Mouse (Mus musculus) midbrain, embryonic 14.5 days (tissue): Measurements from ENCODE around the gene Klhl22. TPM values are rescaled to one million over a fixed set of nuclear protein-coding genes. Genes with fewer than 3 reads are reported as not detected.

Experiments used
- ATAC-seq: fragments of 200-750 bp; cut with Nextera tagmentation; 2 replicates; pipeline ENCODE4 v1.8.0; 2017; ENCODE audit warnings: moderate number of reproducible peaks, moderate library complexity; ENCODE audit not compliant: low FRiP score, low TSS enrichment
- DNase-seq: peaks from one replicate; pipeline ENCODE4 v3.0.0-alpha.2; 2015
- H3K27ac ChIP-seq: fragments of 300-500 bp; sonication (generic); replicated peaks from 2 replicates; pipeline ENCODE4 v1.5.1; 2014; ENCODE audit warnings: mild to moderate bottlenecking, low read depth, low read length, moderate library complexity
- H3K27me3 ChIP-seq: fragments of 300-500 bp; sonication (generic); 2 replicates; pipeline ENCODE4 v1.6.1; 2014; ENCODE audit warnings: low read length, control low read depth, mixed read lengths; ENCODE audit not compliant: control insufficient read depth, insufficient read depth
- H3K36me3 ChIP-seq: fragments of 300-500 bp; sonication (generic); 2 replicates; pipeline ENCODE4 v1.6.1; 2014; ENCODE audit warnings: low read length, control low read depth; ENCODE audit not compliant: control insufficient read depth, insufficient read depth
- H3K4me1 ChIP-seq: fragments of 300-500 bp; sonication (generic); 2 replicates; pipeline ENCODE4 v1.6.1; 2014; ENCODE audit warnings: mild to moderate bottlenecking, antibody characterized with exemption, low read length, control low read depth; ENCODE audit not compliant: control insufficient read depth, insufficient read depth
- H3K4me2 ChIP-seq: fragments of 300-500 bp; sonication (generic); 2 replicates; pipeline ENCODE4 v1.6.1; 2014; ENCODE audit warnings: mild to moderate bottlenecking, low read length, moderate library complexity
- H3K4me3 ChIP-seq: fragments of 300-500 bp; sonication (generic); replicated peaks from 2 replicates; pipeline ENCODE4 v1.5.1; 2014; ENCODE audit warnings: low read depth, low read length
- H3K9ac ChIP-seq: fragments of 300-500 bp; sonication (generic); replicated peaks from 2 replicates; pipeline ENCODE4 v1.6.1; 2014; ENCODE audit warnings: mild to moderate bottlenecking, low read length, moderate library complexity
- H3K9me3 ChIP-seq: fragments of 300-500 bp; sonication (generic); 2 replicates; pipeline ENCODE4 v1.6.1; 2016; ENCODE audit warnings: low read length, control low read depth, mixed read lengths; ENCODE audit not compliant: control insufficient read depth
- WGBS: fragments of 180-500 bp; shearing (Covaris S2); extraction: QIAGEN DNeasy Blood & Tissue Kit; methylation state at CpG from one replicate; pipeline ENCODE4 v1.1.7; 2014; 5-methylcytosine and 5-hydroxymethylcytosine counted together
- polyA plus RNA-seq: library from polyadenylated mRNA; unstranded; fragments of >200 nt; fragmentation: Nextera tagmentation; extraction: Ambion mirVana; gene quantifications from 2 replicates; pipeline ENCODE4 v1.2.1, GENCODE M21; 2014

Klhl22 gene
- polyA plus RNA-seq, 1 experiment from 2014 or later = 75.6 TPM

DNA sequence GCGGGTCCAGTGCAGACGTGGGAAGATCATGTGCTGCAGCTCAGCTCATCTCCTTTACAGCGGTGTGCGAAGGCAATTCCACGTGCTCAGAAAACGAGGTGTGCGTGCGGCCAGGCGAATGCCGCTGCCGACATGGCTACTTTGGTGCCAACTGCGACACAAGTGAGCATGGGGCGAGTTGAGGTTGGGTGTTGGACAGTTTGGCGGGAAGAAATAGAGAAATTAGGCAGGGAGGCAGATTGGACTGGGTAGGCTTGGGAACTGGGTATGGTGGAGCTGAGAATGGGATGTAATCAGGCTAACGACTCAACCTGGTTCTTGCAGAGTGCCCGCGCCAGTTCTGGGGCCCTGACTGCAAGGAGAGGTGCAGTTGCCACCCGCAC is 43.0 kb downstream of the Klhl22 start:
- Histone ChIP-seq H3K4me2 (peak overlapping the region; percentile 59), H3K36me3 (no peaks in the 10 kb centered on the region), H3K27ac (no peak overlapping the region), H3K4me1 (peaks cover 26% of the 10 kb centered on the region), H3K9ac (peak overlapping the region; percentile 31; the same call in 1 of the 2 replicates), H3K9me3 (no peaks in the 10 kb centered on the region), H3K27me3 (peaks cover 90% of the 10 kb centered on the region), H3K4me3 (peak overlapping the region; percentile 35)
- 5% methylated on average over 18 of the region's 18 CpGs for WGBS
- no peak for ATAC-seq
- no peak for DNase-seq

DNA sequence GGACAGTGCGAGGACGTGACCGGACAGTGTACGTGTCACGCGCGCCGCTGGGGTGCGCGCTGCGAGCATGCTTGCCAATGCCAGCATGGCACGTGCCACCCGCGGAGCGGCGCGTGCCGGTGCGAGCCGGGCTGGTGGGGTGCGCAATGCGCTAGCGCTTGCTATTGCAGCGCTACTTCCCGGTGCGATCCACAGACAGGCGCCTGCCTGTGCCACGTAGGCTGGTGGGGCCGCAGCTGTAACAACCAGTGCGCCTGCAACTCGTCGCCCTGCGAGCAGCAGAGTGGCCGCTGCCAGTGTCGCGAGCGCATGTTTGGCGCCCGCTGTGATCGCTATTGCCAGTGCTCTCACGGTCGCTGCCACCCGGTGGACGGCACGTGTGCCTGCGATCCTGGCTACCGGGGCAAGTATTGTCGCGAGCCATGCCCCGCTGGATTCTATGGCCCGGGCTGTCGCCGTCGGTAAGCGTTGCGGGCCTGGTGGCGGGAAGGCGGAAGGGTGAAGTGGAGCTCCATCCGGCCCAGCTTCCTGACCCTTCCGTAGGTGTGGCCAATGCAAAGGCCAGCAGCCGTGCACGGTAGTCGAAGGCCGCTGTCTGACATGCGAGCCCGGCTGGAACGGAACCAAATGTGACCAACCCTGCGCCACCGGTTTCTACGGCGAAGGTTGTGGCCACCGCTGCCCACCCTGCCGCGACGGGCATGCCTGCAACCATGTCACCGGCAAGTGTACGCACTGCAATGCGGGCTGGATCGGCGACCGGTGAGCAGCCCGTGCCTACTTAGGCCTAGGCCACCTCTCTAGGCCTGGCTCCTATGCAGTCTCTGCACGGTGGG is 43.6 kb downstream of the Klhl22 start:
- ATAC-seq = no peak

DNA sequence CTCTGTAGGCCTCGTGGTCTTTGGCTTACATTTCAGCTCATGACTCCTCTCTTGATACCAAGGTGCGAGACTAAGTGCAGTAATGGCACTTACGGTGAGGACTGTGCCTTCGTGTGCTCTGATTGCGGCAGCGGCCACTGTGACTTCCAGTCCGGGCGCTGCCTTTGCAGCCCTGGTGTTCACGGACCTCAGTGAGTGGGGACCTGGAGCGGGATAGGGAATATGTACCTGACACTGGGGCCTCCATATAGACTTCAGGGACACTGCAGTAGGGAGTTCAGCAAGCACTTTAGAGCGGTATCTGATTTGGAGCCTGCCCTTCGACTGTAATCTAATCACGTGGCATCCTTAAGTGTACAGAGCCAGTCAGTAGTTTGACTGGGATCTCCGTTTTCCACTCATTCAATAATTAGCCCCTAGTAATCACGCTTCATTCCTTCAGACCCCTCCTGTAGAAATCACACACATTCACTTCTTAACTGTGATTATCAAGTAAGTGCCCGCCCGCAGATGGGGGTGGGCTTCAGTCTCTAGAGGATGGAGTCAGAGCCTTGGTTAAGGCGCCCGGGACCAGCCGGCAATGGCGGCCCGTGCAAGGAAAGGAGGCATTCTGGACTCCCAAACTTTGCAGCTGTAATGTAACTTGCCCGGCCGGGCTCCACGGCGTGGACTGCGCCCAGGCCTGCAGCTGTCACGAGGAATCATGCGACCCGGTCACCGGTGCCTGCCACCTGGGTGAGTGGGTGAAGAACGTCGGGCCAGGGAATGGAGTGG is 44.4 kb downstream of the Klhl22 start:
- WGBS = 5% methylated on average over 33 of the region's 33 CpGs
- ATAC-seq (no peak), DNase-seq (peak; percentile 23)
- no peaks in the 10 kb centered on the region for H3K36me3 ChIP-seq
- peak overlapping the region; percentile 31; the same call in 1 of the 2 replicates for H3K9ac ChIP-seq
- no peaks in the 10 kb centered on the region for H3K9me3 ChIP-seq
- H3K4me3 ChIP-seq = peak overlapping the region; percentile 35
- H3K27ac ChIP-seq = no peak overlapping the region
- H3K27me3 ChIP-seq = peaks cover 82% of the 10 kb centered on the region
- peaks cover 18% of the 10 kb centered on the region for H3K4me1 ChIP-seq
- H3K4me2 ChIP-seq = peak overlapping the region; percentile 59

More for the DNA sequence above, 43.6 kb downstream of the Klhl22 start:
- WGBS = 3% methylated on average over 83 of the region's 83 CpGs
- peaks cover 84% of the 10 kb centered on the region for H3K27me3 ChIP-seq
- no peaks in the 10 kb centered on the region for H3K9me3 ChIP-seq
- peak overlapping the region; percentile 35 for H3K4me3 ChIP-seq
- H3K9ac ChIP-seq = peak overlapping the region; percentile 31; the same call in 1 of the 2 replicates
- H3K4me1 ChIP-seq = peaks cover 24% of the 10 kb centered on the region
- DNase-seq = peak; percentile 65
- H3K36me3 ChIP-seq = no peaks in the 10 kb centered on the region
- H3K4me2 ChIP-seq = peak overlapping the region; percentile 59
- no peak overlapping the region for H3K27ac ChIP-seq

DNA sequence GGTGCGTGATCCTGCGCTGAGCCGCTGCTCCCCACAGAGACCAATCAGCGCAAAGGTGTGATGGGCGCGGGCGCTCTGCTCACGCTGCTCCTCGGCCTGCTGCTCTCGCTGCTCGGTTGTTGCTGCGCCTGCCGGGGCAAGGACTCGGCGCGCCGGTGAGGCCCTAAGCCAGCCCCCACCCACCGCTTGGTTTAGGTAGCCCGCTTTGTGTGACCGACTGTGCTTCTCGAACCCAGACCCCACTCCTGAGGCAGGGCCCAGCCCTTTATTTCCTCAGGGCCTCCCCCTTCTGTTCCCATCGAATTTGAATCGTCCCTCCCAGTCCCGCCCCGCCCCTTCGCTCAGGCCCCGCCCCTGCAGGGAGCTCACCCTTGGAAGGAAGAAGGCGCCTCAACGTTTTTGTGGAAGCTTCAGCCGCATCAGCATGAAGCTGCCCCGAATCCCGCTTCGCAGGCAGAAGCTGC is 45.1 kb downstream of the Klhl22 start:
- Histone ChIP-seq H3K9me3 (no peaks in the 10 kb centered on the region), H3K4me3 (peak overlapping the region; percentile 18), H3K9ac (no peak overlapping the region), H3K27ac (no peak overlapping the region), H3K27me3 (peaks cover 76% of the 10 kb centered on the region), H3K36me3 (no peaks in the 10 kb centered on the region), H3K4me2 (peak overlapping the region; percentile 53), H3K4me1 (peaks cover 21% of the 10 kb centered on the region)
- DNase-seq (peak; percentile 57), ATAC-seq (no peak)
- 1% methylated on average over 33 of the region's 33 CpGs for WGBS

DNA sequence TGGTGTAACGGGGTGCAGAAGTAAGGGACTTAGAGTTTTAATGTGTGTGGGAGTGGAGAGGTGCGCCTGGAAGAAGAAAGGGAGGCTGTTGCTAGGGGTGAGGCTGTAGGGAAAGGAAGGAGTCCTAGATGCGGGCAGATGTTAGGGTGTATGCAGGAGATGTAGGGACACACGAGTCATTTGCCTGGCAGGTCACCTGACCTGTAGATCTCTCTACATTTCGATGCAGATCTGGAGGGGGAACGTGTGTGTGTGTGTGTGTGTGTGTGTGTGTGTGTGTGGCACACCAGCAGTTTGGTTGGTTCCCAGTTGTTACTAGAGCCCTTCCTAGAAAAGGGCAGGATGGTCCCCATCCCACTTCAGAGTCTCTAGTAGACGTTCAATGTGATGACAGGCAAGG is 45.6 kb downstream of the Klhl22 start:
- Histone ChIP-seq H3K4me3 (no peak overlapping the region; the same call in 1 of the 2 replicates), H3K4me1 (peaks cover 24% of the 10 kb centered on the region), H3K27me3 (peaks cover 71% of the 10 kb centered on the region), H3K36me3 (no peaks in the 10 kb centered on the region), H3K9ac (no peak overlapping the region), H3K4me2 (peak overlapping the region; percentile 53), H3K9me3 (no peaks in the 10 kb centered on the region), H3K27ac (no peak overlapping the region)
- ATAC-seq (no peak), DNase-seq (no peak)
- 4% methylated on average over 7 of the region's 7 CpGs for WGBS

DNA sequence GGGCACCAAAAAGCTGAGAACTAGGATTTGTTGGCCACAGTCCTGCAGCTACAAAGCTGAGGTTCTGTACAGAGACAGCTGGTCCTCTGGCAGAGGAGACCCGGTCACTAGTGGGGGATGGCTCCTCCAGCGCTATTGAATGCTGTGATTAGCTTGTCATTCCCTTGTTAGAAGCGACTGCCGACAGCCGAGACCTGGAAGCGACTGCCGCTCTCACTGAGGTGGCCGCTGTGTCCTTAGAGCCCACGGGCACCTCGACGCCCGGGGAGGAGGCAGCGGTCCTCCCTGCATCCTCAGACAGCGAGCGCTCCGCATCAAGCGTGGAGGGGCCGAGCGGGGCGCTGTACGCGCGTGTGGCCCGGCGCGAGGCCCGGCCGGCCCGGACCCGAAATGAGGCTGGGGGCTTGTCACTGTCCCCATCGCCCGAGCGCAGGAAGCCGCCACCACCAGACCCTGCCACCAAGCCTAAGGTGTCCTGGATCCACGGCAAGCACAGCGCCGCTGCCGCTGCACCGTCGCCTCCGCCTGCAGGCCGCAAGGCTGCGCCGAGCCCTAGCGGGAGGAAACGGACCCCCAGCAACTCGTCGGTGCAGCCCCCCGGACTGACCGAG is 47.3 kb downstream of the Klhl22 start:
- ATAC-seq (peak; percentile 13; the same call in 1 of the 2 replicates), DNase-seq (no peak)
- H3K4me1 ChIP-seq = peaks cover 24% of the 10 kb centered on the region
- peaks cover 56% of the 10 kb centered on the region for H3K27me3 ChIP-seq
- H3K4me2 ChIP-seq = peak overlapping the region; percentile 97
- H3K4me3 ChIP-seq = peak overlapping the region; percentile 61
- peak overlapping the region; percentile 85 for H3K27ac ChIP-seq
- peak overlapping the region; percentile 89 for H3K9ac ChIP-seq
- H3K36me3 ChIP-seq = no peaks in the 10 kb centered on the region
- H3K9me3 ChIP-seq = no peaks in the 10 kb centered on the region
- under 1% methylated on average over 50 of the region's 50 CpGs for WGBS

DNA sequence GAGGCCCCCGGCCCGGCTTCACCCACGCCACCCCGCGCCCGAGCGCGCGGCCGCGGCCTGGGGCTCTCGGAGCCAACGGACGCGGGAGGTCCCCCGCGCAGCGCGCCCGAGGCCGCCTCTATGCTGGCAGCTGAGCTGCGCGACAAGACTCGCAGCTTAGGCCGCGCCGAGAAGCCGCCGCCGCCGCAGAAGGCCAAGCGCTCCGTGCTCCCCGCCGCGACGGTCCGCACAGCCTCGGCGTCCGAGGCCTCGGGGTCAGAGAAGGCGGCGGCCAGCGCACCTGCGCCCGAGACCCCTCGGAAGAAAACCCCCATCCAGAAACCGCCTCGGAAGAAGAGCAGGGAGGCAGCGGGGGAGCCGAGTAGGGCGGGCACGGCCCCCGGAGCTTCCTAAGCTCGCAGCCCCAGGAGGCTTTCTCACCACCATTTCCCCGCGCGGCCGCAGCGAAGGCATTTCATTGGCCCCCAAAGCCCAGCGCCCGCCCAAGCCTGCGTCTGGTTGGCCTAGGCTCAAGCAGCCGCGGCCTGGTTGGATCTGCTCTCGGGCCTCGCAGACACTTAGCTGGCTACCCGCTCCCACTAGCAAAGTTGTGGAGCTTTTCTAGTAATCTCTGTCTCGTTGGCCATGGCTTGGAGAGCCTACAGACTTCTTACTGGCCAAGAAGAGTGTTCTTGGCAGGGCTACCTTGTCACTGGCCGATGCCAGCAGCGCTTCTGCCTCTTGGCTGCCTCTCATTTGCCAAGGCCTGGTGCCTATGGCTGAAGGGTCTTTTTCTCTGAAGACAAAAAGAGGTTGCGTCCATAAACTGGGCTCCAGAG is 48.0 kb downstream of the Klhl22 start:
- H3K4me3 ChIP-seq = peak overlapping the region; percentile 61
- H3K9me3 ChIP-seq = no peaks in the 10 kb centered on the region
- H3K4me1 ChIP-seq = peaks cover 22% of the 10 kb centered on the region
- peak overlapping the region; percentile 85 for H3K27ac ChIP-seq
- peak; percentile 97 for DNase-seq
- peak overlapping the region; percentile 97 for H3K4me2 ChIP-seq
- ATAC-seq = peak; percentile 85
- H3K27me3 ChIP-seq = peaks cover 49% of the 10 kb centered on the region
- H3K9ac ChIP-seq = peak overlapping the region; percentile 89
- no peaks in the 10 kb centered on the region for H3K36me3 ChIP-seq
- 2% methylated on average over 72 of the region's 73 CpGs for WGBS

DNA sequence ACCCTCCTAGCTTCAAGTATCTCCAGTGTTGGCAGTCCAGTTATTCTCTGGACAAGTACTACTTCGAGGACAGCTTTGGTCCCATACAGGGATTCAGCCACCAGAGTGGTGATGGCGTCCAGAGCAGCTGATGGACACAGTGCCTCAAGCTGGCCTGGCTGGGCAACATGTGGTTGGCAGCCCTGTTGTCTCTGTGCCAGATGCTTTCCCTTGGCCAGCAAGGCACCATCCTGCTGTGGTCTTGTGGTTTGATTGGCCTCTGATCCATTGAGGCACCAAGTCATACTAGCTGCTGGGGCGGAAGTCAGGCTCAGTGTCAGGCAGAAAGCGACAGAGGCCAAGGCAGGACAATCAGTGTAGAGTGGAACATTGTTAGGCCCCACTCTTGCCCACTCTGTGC is 49.7 kb downstream of the Klhl22 start:
- H3K36me3 ChIP-seq = no peaks in the 10 kb centered on the region
- no peak overlapping the region for H3K4me3 ChIP-seq
- no peak overlapping the region for H3K9ac ChIP-seq
- H3K9me3 ChIP-seq = no peaks in the 10 kb centered on the region
- 86% methylated on average over 4 of the region's 4 CpGs for WGBS
- peaks cover 10% of the 10 kb centered on the region for H3K4me1 ChIP-seq
- DNase-seq (no peak), ATAC-seq (no peak)
- H3K27ac ChIP-seq = no peak overlapping the region
- peaks cover 32% of the 10 kb centered on the region for H3K27me3 ChIP-seq
- no peak overlapping the region for H3K4me2 ChIP-seq
